Mouse (Mus musculus) heart, embryonic 16.5 days (tissue): Measurements from ENCODE around the gene Umps. TPM values are rescaled to one million over a fixed set of nuclear protein-coding genes. Genes with fewer than 3 reads are reported as not detected.

ENCODE experiments used
- ATAC-seq: fragments of 200-750 bp; cut with Nextera tagmentation; replicated peaks from 2 replicates; pipeline ENCODE4 v1.8.0; 2017; ENCODE audit warnings: moderate number of reproducible peaks; ENCODE audit not compliant: insufficient read depth, low FRiP score; ENCODE audit errors: extremely low read depth
- H3K27ac ChIP-seq: fragments of 300-500 bp; sonication (generic); 2 replicates; pipeline ENCODE4 v1.5.1; 2014; ENCODE audit warnings: mild to moderate bottlenecking, low read length, control low read depth, moderate library complexity
- H3K27me3 ChIP-seq: fragments of 300-500 bp; sonication (generic); 2 replicates; pipeline ENCODE4 v1.6.1; 2014; ENCODE audit warnings: low read length, mixed read lengths; ENCODE audit not compliant: control insufficient read depth, insufficient read depth
- H3K36me3 ChIP-seq: fragments of 300-500 bp; sonication (generic); 2 replicates; pipeline ENCODE4 v1.6.1; 2014; ENCODE audit not compliant: control insufficient read depth, insufficient read depth
- H3K4me1 ChIP-seq: fragments of 300-500 bp; sonication (generic); 2 replicates; pipeline ENCODE4 v1.6.1; 2014; ENCODE audit warnings: low read length, mixed read lengths; ENCODE audit not compliant: control insufficient read depth, insufficient read depth
- H3K4me2 ChIP-seq: fragments of 300-500 bp; sonication (generic); 2 replicates; pipeline ENCODE4 v1.6.1; 2014; ENCODE audit warnings: low read depth, mild to moderate bottlenecking, control low read depth, low read length
- H3K4me3 ChIP-seq: fragments of 300-500 bp; sonication (generic); 2 replicates; pipeline ENCODE4 v1.5.1; 2014; ENCODE audit warnings: mild to moderate bottlenecking, control low read depth, low read length
- H3K9ac ChIP-seq: fragments of 300-500 bp; sonication (generic); 2 replicates; pipeline ENCODE4 v1.6.1; 2014; ENCODE audit warnings: low read length, control low read depth
- H3K9me3 ChIP-seq: fragments of 300-500 bp; sonication (generic); replicated peaks from 2 replicates; pipeline ENCODE4 v1.6.1; 2016; ENCODE audit warnings: low read length; ENCODE audit not compliant: control insufficient read depth
- WGBS: fragments of 180-500 bp; shearing (Covaris S2); extraction: QIAGEN DNeasy Blood & Tissue Kit; methylation state at CpG from one replicate; pipeline ENCODE4 v1.1.7; 2014; 5-methylcytosine and 5-hydroxymethylcytosine counted together
- polyA plus RNA-seq: library from polyadenylated mRNA; unstranded; fragments of >200 nt; fragmentation: Nextera tagmentation; extraction: Ambion mirVana; gene quantifications from 2 replicates; pipeline ENCODE4 v1.2.1, GENCODE M21; 2015

Gene Umps
- polyA plus RNA-seq, 1 experiment from 2014 or later: 30.7 TPM

GRCm38 (mm10) chr16:33930785-33931184 is 36.1 kb downstream of the Umps start:
- H3K4me2 ChIP-seq: no peak overlapping the region
- no peaks in the 10 kb centered on the region for H3K27me3 ChIP-seq
- H3K9ac ChIP-seq: no peak overlapping the region
- H3K4me3 ChIP-seq: no peak overlapping the region
- no peaks in the 10 kb centered on the region for H3K9me3 ChIP-seq
- peaks cover 55% of the 10 kb centered on the region for H3K4me1 ChIP-seq
- H3K27ac ChIP-seq: 0 out of 2 replicates have a peak overlapping the region, but pooled peaks have one; percentile 13
- no peak for ATAC-seq
- 78% methylated on average over 6 of the region's 6 CpGs for WGBS
- H3K36me3 ChIP-seq: 0 out of 2 replicates have a peak, but pooled peaks cover 2% of the 10 kb centered on the region

GRCm38 (mm10) chr16:33928788-33929462 is 37.9 kb downstream of the Umps start:
- Histone ChIP-seq H3K4me3 (0 out of 2 replicates have a peak overlapping the region, but pooled peaks have one; percentile 8), H3K36me3 (0 out of 2 replicates have a peak, but pooled peaks cover 2% of the 10 kb centered on the region), H3K27me3 (no peaks in the 10 kb centered on the region), H3K27ac (peak overlapping the region; percentile 90), H3K4me2 (peak overlapping the region; percentile 36), H3K9me3 (no peaks in the 10 kb centered on the region), H3K9ac (peak overlapping the region; percentile 24), H3K4me1 (peaks cover 42% of the 10 kb centered on the region)
- WGBS: 29% methylated on average over 9 of the region's 9 CpGs
- ATAC-seq: peak; percentile 81

GRCm38 (mm10) chr16:33927263-33927824 is 39.5 kb downstream of the Umps start:
- H3K4me2 ChIP-seq: no peak overlapping the region
- H3K4me3 ChIP-seq: no peak overlapping the region
- peak overlapping the region; percentile 53 for H3K27ac ChIP-seq
- no peaks in the 10 kb centered on the region for H3K9me3 ChIP-seq
- no peaks in the 10 kb centered on the region for H3K36me3 ChIP-seq
- 57% methylated on average over 6 of the region's 6 CpGs for WGBS
- peaks cover 54% of the 10 kb centered on the region for H3K4me1 ChIP-seq
- no peak for ATAC-seq
- H3K9ac ChIP-seq: no peak overlapping the region
- no peaks in the 10 kb centered on the region for H3K27me3 ChIP-seq

- 52% methylated on average over 8 of the region's 8 CpGs for WGBS
- Histone ChIP-seq H3K4me1 (peaks cover 51% of the 10 kb centered on the region), H3K36me3 (peaks cover 12% of the 10 kb centered on the region), H3K4me2 (no peak overlapping the region), H3K27me3 (no peaks in the 10 kb centered on the region), H3K27ac (peak overlapping the region; percentile 76), H3K9me3 (no peaks in the 10 kb centered on the region), H3K4me3 (no peak overlapping the region), H3K9ac (no peak overlapping the region)
- no peak for ATAC-seq
Observed at GRCm38 (mm10) chr16:33923758-33924157, 43.1 kb downstream of the Umps start.

GRCm38 (mm10) chr16:33923001-33923316 is 43.9 kb downstream of the Umps start:
- Histone ChIP-seq H3K27me3 (no peaks in the 10 kb centered on the region), H3K4me1 (peaks cover 45% of the 10 kb centered on the region), H3K4me3 (no peak overlapping the region), H3K4me2 (0 out of 2 replicates have a peak overlapping the region, but pooled peaks have one; percentile 4), H3K9ac (no peak overlapping the region), H3K27ac (peak overlapping the region; percentile 76), H3K36me3 (peaks cover 12% of the 10 kb centered on the region), H3K9me3 (no peaks in the 10 kb centered on the region)
- ATAC-seq: no peak
- 38% methylated on average over 5 of the region's 5 CpGs for WGBS

GRCm38 (mm10) chr16:33922111-33923000 is 44.5 kb downstream of the Umps start:
- H3K27ac ChIP-seq: peak overlapping the region; percentile 76
- no peak overlapping the region for H3K4me3 ChIP-seq
- WGBS: 37% methylated on average over 18 of the region's 18 CpGs
- no peaks in the 10 kb centered on the region for H3K9me3 ChIP-seq
- H3K4me1 ChIP-seq: peaks cover 45% of the 10 kb centered on the region
- H3K9ac ChIP-seq: 0 out of 2 replicates have a peak overlapping the region, but pooled peaks have one; percentile 16
- ATAC-seq: peak; percentile 39
- H3K27me3 ChIP-seq: no peaks in the 10 kb centered on the region
- peaks cover 12% of the 10 kb centered on the region for H3K36me3 ChIP-seq
- H3K4me2 ChIP-seq: 0 out of 2 replicates have a peak overlapping the region, but pooled peaks have one; percentile 4

GRCm38 (mm10) chr16:33921514-33921913 is 45.3 kb downstream of the Umps start:
- H3K27ac ChIP-seq: peak overlapping the region; percentile 7; the same call in 1 of the 2 replicates
- H3K4me1 ChIP-seq: peaks cover 51% of the 10 kb centered on the region
- ATAC-seq: no peak

GRCm38 (mm10) chr16:33917926-33918325 is 48.9 kb downstream of the Umps start:
- H3K4me3 ChIP-seq: no peak overlapping the region
- no peaks in the 10 kb centered on the region for H3K27me3 ChIP-seq
- no peaks in the 10 kb centered on the region for H3K9me3 ChIP-seq
- H3K4me1 ChIP-seq: peaks cover 55% of the 10 kb centered on the region
- ATAC-seq: no peak
- no peak overlapping the region for H3K4me2 ChIP-seq
- no peak overlapping the region for H3K9ac ChIP-seq
- H3K36me3 ChIP-seq: peaks cover 15% of the 10 kb centered on the region
- peak overlapping the region; percentile 68 for H3K27ac ChIP-seq
- 78% methylated on average over 5 of the region's 5 CpGs for whole genome bisulfite sequencing

More at GRCm38 (mm10) chr16:33921514-33921913, 45.3 kb downstream of the Umps start:
- H3K27me3 ChIP-seq: no peaks in the 10 kb centered on the region
- H3K9me3 ChIP-seq: no peaks in the 10 kb centered on the region
- no peak overlapping the region for H3K4me3 ChIP-seq
- H3K9ac ChIP-seq: no peak overlapping the region
- H3K4me2 ChIP-seq: no peak overlapping the region
- 61% methylated on average over 5 of the region's 5 CpGs for WGBS
- H3K36me3 ChIP-seq: peaks cover 12% of the 10 kb centered on the region
